Mouse (Mus musculus) lung, embryonic 15.5 days (tissue): ENCODE measurements around the gene 9230104L09Rik. TPM values are rescaled to one million over a fixed set of nuclear protein-coding genes. Genes with fewer than 3 reads are reported as not detected.

ENCODE experiments used
- ATAC-seq: fragments of 200-750 bp; cut with Nextera tagmentation; 2 replicates; pipeline ENCODE4 v1.8.0; 2017; ENCODE audit warnings: moderate number of reproducible peaks, borderline replicate concordance; ENCODE audit not compliant: low FRiP score, low TSS enrichment; ENCODE audit errors: extremely low read depth
- H3K27ac ChIP-seq: fragments of 300-500 bp; sonication (generic); 2 replicates; pipeline ENCODE4 v1.5.1; 2015; ENCODE audit warnings: moderate library complexity, mild to moderate bottlenecking, inconsistent platforms
- H3K27me3 ChIP-seq: fragments of 300-500 bp; sonication (generic); 2 replicates; pipeline ENCODE4 v1.6.1; 2015; ENCODE audit warnings: inconsistent platforms
- H3K36me3 ChIP-seq: fragments of 300-500 bp; sonication (generic); 2 replicates; pipeline ENCODE4 v1.6.1; 2015; ENCODE audit warnings: inconsistent platforms
- H3K4me1 ChIP-seq: fragments of 300-500 bp; sonication (generic); 2 replicates; pipeline ENCODE4 v1.6.1; 2015; ENCODE audit warnings: inconsistent platforms
- H3K4me2 ChIP-seq: fragments of 300-500 bp; sonication (generic); 2 replicates; pipeline ENCODE4 v1.6.1; 2015; ENCODE audit warnings: inconsistent platforms, mild to moderate bottlenecking, moderate library complexity
- H3K4me3 ChIP-seq: fragments of 300-500 bp; sonication (generic); 2 replicates; pipeline ENCODE4 v1.5.1; 2015; ENCODE audit warnings: mild to moderate bottlenecking, inconsistent platforms
- H3K9ac ChIP-seq: fragments of 300-500 bp; sonication (generic); 2 replicates; pipeline ENCODE4 v1.6.1; 2015; ENCODE audit warnings: inconsistent platforms
- H3K9me3 ChIP-seq: fragments of 300-500 bp; sonication (generic); 2 replicates; pipeline ENCODE4 v1.6.1; 2016; ENCODE audit warnings: inconsistent platforms
- WGBS: fragments of 180-500 bp; shearing (Covaris S2); methylation state at CpG from one replicate; pipeline ENCODE4 v1.1.7; 2015; 5-methylcytosine and 5-hydroxymethylcytosine counted together
- polyA plus RNA-seq: library from polyadenylated mRNA; unstranded; fragments of >200 nt; fragmentation: Nextera tagmentation; extraction: Ambion mirVana; gene quantifications from 2 replicates; pipeline ENCODE4 v1.2.1, GENCODE M21; 2015

The 9230104L09Rik gene
- polyA plus RNA-seq, 1 experiment from 2014 or later = not detected

DNA sequence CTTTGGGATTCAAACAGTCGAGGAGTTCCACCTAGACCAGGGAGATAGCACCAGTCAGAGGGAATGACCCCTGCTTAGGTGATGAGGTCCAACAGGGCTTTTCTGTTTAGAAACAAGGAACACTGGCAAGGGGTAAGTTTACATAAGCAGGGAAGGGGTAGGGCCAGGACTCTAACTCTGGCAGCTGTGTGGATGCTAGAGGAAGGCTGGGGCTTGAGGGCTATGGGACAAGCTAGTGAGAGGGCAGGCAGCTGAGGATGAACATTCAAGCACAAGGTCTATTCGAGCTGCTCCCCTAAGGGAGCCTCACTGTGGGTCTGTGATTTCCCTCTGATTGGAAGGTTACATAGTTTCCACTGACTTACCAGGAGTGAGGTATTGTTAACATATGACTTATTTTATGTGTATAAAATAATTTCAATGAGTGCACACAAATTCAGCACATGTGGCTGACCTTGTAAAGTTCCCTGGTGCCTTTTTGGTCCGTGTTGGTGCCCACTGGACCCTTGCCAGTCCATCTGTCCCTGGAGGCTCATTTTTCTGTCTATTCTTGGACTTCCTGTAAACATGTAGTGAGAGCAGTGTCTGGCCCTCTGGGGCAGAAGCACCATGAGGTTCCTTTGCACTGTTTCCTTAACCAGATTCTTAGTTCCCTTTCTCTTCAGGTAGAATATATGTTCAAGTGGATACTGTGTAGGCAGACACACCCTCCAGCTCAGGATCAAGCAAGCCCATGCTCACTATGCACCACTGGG is 12.4 kb upstream of the 9230104L09Rik start:
- Histone ChIP-seq H3K9me3 (no peaks in the 10 kb centered on the region), H3K4me2 (no peak overlapping the region), H3K4me1 (peaks cover 46% of the 10 kb centered on the region), H3K36me3 (peaks cover 5% of the 10 kb centered on the region), H3K27me3 (no peaks in the 10 kb centered on the region), H3K27ac (peak overlapping the region; percentile 56; the same call in 1 of the 2 replicates), H3K4me3 (no peak overlapping the region), H3K9ac (no peak overlapping the region)
- ATAC-seq = no peak
- WGBS = 14% methylated on average over 3 of the region's 3 CpGs

DNA sequence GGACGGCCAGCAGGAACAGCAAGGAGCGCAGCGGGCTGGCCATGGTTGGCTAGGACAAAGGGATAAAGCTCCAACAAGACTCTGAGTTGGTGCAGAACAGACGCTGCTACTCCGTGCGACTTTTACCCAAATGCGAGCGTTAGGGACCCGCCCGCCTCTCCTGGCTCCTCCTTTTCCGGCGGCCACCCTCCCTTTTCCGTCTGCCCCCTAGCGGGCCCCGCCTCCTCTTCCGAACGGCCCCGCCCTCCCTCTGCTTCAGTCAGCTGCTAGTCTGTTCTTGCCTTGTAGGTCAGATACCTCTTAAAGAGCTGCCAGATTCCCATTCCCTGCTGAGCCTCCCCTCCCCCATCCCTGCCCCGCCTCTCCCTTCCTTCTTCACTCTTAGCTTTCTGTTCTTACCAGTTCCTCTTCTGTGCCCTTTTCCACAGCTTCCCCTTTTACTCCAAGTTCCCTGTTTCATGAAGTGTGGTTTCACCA is 10.5 kb upstream of the 9230104L09Rik start, which contains the start of gene Cst3:
Gene Cst3, minus strand, starts transcription at position 358 of the 477 bp plus-strand sequence.
- WGBS = 0% methylated on average over 19 of the region's 19 CpGs
- H3K36me3 ChIP-seq = peaks cover 20% of the 10 kb centered on the region
- H3K27me3 ChIP-seq = no peaks in the 10 kb centered on the region
- H3K27ac ChIP-seq = peak within 1 kb of the TSS; percentile 97
- peaks cover 46% of the 10 kb centered on the region for H3K4me1 ChIP-seq
- peak within 1 kb of the TSS; percentile 80 for H3K4me2 ChIP-seq
- peak; percentile 94 for ATAC-seq
- peak within 1 kb of the TSS; percentile 95 for H3K9ac ChIP-seq
- H3K9me3 ChIP-seq = no peaks in the 10 kb centered on the region
- H3K4me3 ChIP-seq = peak within 1 kb of the TSS; percentile 95

DNA sequence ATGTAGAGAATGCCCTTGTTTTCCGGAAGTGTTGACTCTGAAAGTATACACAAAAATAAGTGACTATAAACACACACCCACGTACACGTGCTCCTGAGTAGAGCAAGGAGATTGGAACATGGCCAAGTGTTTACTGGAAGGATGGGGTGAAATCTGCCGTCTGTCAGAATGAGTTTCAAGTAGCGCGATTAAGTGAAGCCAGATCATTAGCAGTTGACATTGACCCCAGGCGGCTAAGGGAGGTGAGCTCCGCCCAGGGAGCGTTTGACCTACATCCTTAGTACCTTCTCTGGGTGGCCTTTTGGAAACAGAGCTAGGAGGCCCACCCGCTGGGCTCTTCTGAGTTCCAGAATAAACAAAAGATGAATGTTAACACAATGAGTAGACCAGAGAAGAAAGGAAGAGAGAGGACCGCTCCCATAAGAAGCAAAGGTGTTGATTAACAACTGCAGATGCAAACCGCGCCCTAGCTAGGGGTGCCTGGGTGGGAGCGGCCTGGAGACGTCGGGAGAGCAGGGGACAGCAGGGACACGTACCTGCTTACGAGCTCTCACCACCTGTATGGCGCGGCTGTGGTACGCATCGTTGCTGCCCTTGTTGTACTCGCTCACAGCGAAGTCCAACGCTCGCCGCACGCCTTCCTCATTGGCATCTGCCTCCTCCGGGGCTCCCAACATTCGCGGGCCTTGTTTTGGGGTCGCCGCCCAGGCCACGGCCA is 9.9 kb upstream of the 9230104L09Rik start:
- peak overlapping the region; percentile 97 for H3K27ac ChIP-seq
- WGBS = under 1% methylated on average over 34 of the region's 34 CpGs
- peak overlapping the region; percentile 80 for H3K4me2 ChIP-seq
- H3K9ac ChIP-seq = peak overlapping the region; percentile 95
- H3K4me1 ChIP-seq = peaks cover 46% of the 10 kb centered on the region
- peak overlapping the region; percentile 95 for H3K4me3 ChIP-seq
- peaks cover 21% of the 10 kb centered on the region for H3K36me3 ChIP-seq
- H3K9me3 ChIP-seq = no peaks in the 10 kb centered on the region
- ATAC-seq = peak; percentile 55
- no peaks in the 10 kb centered on the region for H3K27me3 ChIP-seq

DNA sequence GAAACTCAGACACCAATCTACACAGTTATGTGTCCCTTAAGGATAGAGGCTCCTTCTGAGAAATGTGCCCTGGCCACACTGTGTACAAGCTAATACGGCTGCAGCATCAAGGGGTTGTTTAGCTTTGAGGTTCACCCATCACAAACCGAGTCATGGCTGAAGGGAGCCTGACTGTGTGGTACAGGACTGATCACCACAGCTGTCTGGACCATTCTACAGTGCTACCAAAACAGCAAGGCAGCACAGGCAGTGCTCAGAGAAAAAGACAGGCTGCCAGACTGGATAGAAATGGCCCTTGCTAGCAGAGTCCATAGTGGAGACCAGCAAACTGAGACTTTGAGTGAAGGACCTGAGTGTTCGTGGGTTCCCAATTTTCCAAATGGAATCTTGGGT is 9.4 kb upstream of the 9230104L09Rik start:
- Histone ChIP-seq H3K4me1 (peaks cover 46% of the 10 kb centered on the region), H3K4me2 (peak overlapping the region; percentile 80), H3K27ac (peak overlapping the region; percentile 53; the same call in 1 of the 2 replicates), H3K27me3 (no peaks in the 10 kb centered on the region), H3K9me3 (no peaks in the 10 kb centered on the region), H3K36me3 (peaks cover 21% of the 10 kb centered on the region), H3K4me3 (peak overlapping the region; percentile 95), H3K9ac (peak overlapping the region; percentile 95)
- ATAC-seq = peak; percentile 25; the same call in 1 of the 2 replicates
- 13% methylated on average over 3 of the region's 3 CpGs for WGBS

DNA sequence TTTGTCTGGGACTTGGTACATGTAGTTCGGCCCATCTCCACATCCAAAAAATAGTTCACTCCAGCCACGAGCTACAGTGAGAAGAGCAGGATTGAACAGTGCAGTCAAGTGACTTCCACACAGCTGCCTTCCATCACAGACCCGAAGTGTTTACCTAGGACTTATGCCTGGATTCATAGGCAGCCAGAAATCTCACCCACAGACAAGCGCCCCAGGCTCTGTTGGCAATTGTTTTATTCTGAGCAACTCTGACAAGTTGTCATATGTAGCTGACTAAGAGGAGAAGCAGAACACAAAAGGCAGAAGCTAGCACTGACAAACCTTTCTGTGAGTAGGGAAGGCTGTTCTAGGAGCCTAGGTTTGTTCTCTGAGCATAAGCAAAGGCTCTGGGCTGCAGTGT is 8.0 kb upstream of the 9230104L09Rik start:
- 31% methylated on average over 4 of the region's 4 CpGs for WGBS
- peak overlapping the region; percentile 53 for H3K27ac ChIP-seq
- peak overlapping the region; percentile 80 for H3K4me2 ChIP-seq
- H3K4me1 ChIP-seq = peaks cover 42% of the 10 kb centered on the region
- no peaks in the 10 kb centered on the region for H3K27me3 ChIP-seq
- H3K9me3 ChIP-seq = no peaks in the 10 kb centered on the region
- peaks cover 21% of the 10 kb centered on the region for H3K36me3 ChIP-seq
- no peak for ATAC-seq
- H3K4me3 ChIP-seq = peak overlapping the region; percentile 95
- H3K9ac ChIP-seq = peak overlapping the region; percentile 95; the same call in 1 of the 2 replicates

DNA sequence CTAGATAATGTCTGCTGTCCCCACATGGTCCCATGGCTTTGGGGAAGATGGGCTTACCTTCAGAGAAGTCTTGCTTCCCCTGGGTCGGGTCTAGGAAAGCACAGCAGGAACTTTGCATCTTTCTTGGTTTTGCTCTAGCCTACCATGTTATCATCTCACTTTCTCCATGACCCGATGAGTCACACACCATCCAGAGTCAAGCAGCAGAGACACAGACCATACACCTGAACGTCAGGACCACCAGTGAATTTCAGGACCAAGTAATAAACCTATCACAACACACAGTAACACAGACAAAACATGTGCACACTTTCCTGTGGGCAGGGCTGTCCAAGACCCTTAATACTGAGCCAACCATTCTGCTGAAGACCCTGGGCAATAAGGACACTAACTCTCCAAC is 5.7 kb upstream of the 9230104L09Rik start:
- no peak for ATAC-seq
- WGBS = 80% methylated on average over 3 of the region's 3 CpGs

DNA sequence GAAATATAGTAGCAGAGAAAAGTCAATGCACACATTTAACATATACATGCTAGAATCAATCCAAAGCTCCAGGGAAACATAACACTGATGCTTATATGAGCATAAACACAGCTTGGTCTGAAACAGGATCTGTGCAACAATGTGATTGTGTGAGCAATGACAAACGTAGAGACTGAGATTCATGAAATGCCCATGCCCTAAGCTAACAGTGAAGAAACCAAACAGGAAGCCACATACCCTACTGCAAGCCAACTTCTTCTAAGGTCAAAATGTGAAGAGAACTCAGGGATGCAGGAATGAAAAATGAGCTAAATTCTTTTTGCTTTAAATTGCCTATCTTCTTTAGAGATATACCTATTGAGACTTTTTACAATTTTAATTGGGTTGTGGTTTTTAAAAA is 4.1 kb upstream of the 9230104L09Rik start:
- no peak overlapping the region for H3K4me3 ChIP-seq
- no peaks in the 10 kb centered on the region for H3K9me3 ChIP-seq
- no peak overlapping the region for H3K4me2 ChIP-seq
- H3K4me1 ChIP-seq = peaks cover 18% of the 10 kb centered on the region
- no peak overlapping the region for H3K9ac ChIP-seq
- no peak for ATAC-seq
- H3K36me3 ChIP-seq = peaks cover 21% of the 10 kb centered on the region
- WGBS = 44% methylated on average over 1 of the region's 1 CpGs
- H3K27me3 ChIP-seq = no peaks in the 10 kb centered on the region
- no peak overlapping the region for H3K27ac ChIP-seq

More for the DNA sequence above, 5.7 kb upstream of the 9230104L09Rik start:
- Histone ChIP-seq H3K27ac (no peak overlapping the region), H3K9me3 (no peaks in the 10 kb centered on the region), H3K9ac (no peak overlapping the region), H3K4me1 (peaks cover 26% of the 10 kb centered on the region), H3K4me3 (no peak overlapping the region), H3K4me2 (no peak overlapping the region), H3K36me3 (peaks cover 21% of the 10 kb centered on the region), H3K27me3 (no peaks in the 10 kb centered on the region)

DNA sequence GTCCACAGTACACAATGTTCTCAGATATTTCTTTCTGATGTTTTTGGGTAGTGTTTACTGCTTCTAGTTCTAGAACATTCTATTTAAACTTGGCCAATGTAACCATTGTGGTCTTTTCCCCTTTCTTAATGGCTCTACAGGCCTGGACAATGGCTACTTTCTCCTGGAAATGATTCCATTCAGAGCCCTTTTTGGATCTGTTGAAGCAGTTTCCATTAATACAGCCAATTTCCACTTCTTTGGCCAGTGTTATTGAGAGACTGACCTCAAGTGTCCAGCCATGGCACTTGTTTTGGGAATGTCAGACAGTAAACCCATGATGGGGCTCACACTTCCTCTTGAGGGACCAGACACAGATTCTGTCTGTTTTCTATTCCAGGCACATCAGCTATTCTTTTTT is 3.1 kb downstream of the 9230104L09Rik start:
- no peak for ATAC-seq
- Histone ChIP-seq H3K27me3 (no peaks in the 10 kb centered on the region), H3K9ac (no peak overlapping the region), H3K27ac (no peak overlapping the region), H3K4me2 (no peak overlapping the region), H3K4me1 (peaks cover 6% of the 10 kb centered on the region), H3K9me3 (no peaks in the 10 kb centered on the region), H3K4me3 (no peak overlapping the region), H3K36me3 (no peaks in the 10 kb centered on the region)

DNA sequence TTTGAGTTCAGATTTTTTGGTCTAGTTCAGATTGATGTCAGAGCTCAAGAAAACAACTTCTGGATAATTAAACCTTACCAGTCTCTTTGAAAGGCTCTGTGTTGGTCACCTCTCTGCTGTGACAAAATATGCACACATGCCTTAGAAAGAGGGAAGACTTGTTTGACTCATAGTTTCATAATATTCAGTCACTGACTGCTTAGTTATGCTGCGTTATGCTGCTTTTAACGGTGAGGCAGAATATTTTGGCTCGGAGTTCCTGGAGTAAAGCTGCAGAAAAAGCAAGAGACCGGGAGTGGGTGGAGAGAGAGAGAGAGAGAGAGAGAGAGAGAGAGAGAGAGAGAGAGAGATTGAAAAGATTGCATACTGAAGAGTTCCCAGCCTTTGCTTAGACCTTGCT is 3.8 kb downstream of the 9230104L09Rik start:
- peaks cover 10% of the 10 kb centered on the region for H3K4me1 ChIP-seq
- WGBS = 68% methylated on average over 4 of the region's 4 CpGs
- no peak overlapping the region for H3K4me2 ChIP-seq
- H3K9me3 ChIP-seq = no peaks in the 10 kb centered on the region
- H3K9ac ChIP-seq = no peak overlapping the region
- no peaks in the 10 kb centered on the region for H3K27me3 ChIP-seq
- no peak overlapping the region for H3K4me3 ChIP-seq
- no peak for ATAC-seq
- no peak overlapping the region for H3K27ac ChIP-seq
- H3K36me3 ChIP-seq = no peaks in the 10 kb centered on the region

DNA sequence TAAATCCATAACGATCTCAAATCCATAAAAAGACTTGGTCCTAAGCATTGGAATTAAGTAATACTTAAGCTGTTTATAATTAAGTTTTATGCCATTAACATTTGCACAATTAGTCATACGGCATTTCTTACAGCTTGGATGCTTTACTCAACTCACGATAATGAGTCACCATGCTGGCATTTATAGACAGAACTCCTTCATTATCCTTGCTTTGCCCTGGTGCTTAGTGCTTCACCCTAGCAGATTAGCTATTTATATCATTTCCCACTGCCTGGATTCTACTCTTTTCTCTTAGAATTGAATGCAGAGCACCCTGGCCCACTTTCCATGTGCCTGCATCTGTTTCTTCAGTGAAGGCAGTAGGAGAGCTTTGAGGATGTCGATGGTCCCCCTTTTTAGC is 7.3 kb downstream of the 9230104L09Rik start:
- Histone ChIP-seq H3K4me3 (no peak overlapping the region), H3K36me3 (no peaks in the 10 kb centered on the region), H3K9ac (no peak overlapping the region), H3K4me2 (no peak overlapping the region), H3K4me1 (peaks cover 10% of the 10 kb centered on the region), H3K27me3 (no peaks in the 10 kb centered on the region), H3K9me3 (no peaks in the 10 kb centered on the region), H3K27ac (no peak overlapping the region)
- WGBS = 61% methylated on average over 4 of the region's 4 CpGs
- no peak for ATAC-seq

DNA sequence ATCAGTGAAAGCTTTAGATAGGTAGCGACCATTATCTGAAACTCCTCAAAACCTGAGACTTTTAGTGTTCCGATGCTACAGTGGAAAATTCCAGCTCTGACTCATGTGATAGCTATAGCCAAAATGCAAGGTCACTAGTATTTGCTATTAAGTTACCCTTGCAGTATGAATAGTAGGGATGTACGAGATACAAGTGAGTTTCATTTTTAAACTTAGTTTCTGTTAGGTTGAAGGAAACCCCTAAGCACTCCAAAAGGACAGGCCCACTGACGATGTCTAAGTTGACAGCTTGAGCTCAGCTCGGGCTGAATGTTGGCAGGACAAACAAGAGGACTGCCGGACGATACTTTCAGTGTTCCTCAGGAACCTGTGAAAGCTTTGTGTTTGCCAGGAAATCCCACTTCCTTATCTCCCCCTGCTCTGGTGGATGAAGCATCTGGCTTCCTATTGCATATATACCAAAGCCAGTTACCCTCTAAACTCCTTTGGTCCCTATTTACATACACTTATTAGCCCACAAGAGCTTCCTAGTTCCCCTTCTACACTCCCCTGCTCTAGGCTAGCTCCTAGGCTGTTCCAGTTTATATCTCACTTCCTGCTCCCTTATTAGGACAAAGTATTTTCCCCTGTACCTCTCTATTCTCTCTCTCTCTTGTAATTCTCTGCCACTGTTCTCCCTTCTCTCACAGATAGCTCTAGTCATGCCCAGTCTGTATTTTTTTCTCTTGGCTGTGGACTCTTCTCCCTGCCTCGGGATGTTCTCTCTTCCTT is 8.0 kb downstream of the 9230104L09Rik start:
- no peak; the same call in 1 of the 2 replicates for ATAC-seq
- peak overlapping the region; percentile 14; the same call in 1 of the 2 replicates for H3K4me2 ChIP-seq
- 34% methylated on average over 8 of the region's 8 CpGs for WGBS
- H3K4me3 ChIP-seq = no peak overlapping the region
- H3K9me3 ChIP-seq = no peaks in the 10 kb centered on the region
- no peaks in the 10 kb centered on the region for H3K27me3 ChIP-seq
- H3K36me3 ChIP-seq = no peaks in the 10 kb centered on the region
- peak overlapping the region; percentile 29; the same call in 1 of the 2 replicates for H3K27ac ChIP-seq
- peaks cover 10% of the 10 kb centered on the region for H3K4me1 ChIP-seq
- H3K9ac ChIP-seq = no peak overlapping the region
